Mouse (Mus musculus) telencephalon, adult 2 months (tissue): ENCODE data around the gene Ugt2a1.
"Not testable (repeated sequence)": the region's sequence is repeated elsewhere in the genome, so short reads cannot be mapped to it uniquely, and the experiment has no call there.

Experiments
- DNase-seq: peaks from one replicate; pipeline ENCODE4 v3.0.0-alpha.2; 2011; ENCODE audit warnings: low read depth, low spot score

Ugt2a1 gene

DNA sequence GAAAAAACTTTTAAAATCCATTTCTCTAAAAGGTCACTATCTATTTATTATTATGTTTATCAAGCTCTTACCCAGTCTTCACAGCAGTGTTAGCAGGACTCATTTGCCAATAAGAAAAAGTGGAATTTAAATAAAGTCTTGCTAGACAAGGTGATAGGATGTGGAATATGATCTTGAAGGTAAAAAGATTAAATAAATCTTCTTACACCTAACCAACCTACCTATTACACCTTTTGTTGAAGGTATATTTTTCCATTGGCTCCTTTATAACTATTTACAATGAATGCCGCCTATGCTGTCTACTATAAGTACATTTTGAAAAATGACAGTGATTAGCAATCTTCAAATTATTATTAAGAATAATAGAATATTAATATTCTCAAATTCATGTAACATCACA lies at the start of gene Ugt2a1:
Gene Ugt2a1 (minus strand): TSS at position 101 of the 400 bp plus-strand sequence.
- no peak for DNase-seq

DNA sequence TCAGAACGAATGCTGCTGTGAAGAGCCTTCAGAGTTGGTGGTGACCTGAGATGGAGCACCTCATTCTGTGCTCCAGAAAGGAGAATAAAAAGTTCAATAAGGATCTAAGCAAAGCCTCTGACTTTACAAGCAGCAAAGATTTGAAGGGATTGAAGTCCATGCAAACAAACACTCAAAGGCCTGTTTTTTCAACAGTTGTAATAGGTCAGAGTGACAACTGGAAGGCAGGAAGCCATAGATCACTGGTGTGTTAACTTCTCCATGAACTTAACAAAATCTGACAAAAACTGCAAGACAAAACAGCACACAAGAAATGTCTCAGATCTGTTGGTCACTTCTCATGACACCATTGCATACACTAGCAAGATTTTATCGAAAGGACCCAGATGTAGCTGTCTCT lies 47.4 kb upstream of the Ugt2a1 start, which contains the start of gene Sult1b1:
Gene Sult1b1 (minus strand): TSS at position 85 of the 400 bp plus-strand sequence.
- DNase-seq = no peak

DNA sequence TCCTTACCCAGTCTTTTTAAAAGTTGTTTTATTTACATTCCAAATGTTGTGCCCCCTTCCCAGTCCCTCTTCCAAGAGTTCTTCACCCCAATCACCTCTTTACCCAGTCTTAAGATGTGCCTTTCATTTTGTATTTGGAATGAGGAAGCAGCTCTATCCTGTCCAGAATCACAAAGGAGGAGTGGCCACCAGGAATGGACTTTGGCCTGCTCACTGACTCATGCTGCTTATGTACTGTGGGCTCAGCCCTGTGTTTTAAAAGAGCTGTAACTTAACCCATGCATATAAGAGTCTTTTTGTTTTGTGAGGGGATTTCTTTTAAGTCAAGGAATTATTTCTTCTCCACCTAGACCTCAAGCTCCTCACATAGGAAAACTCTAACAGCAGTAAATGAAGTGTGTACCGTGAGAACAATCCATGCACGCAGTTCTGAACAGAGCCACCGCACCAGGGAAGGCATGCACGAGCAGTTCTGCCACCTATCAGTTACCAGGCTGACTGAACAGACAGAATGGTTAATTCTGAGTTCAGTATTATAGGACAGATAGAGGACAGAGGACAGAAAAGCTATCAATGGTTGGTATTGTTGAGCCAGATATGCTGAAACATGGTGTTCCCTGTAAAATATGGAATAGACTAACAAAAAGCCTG lies 45.4 kb upstream of the Ugt2a1 start:
- no peak for DNase-seq

DNA sequence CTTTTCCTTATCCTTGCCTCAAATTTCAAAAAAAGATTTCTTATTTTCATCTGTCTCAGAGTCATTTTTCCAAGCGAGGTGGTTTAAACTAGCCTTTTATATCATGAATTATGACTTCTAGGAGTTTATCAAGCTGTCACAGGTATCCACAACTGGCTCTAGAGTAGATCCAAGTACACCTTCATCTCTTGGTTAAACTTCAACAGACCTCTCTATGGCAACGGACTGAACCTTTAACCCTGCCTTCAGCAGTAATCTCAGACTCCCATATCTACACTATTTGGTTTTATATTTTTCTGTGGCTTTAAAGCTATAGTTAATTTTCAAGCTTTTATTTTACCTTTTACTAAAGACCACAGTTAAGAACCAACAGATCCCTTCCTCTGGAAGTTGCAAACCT lies 41.6 kb upstream of the Ugt2a1 start:
- no peak for DNase-seq

DNA sequence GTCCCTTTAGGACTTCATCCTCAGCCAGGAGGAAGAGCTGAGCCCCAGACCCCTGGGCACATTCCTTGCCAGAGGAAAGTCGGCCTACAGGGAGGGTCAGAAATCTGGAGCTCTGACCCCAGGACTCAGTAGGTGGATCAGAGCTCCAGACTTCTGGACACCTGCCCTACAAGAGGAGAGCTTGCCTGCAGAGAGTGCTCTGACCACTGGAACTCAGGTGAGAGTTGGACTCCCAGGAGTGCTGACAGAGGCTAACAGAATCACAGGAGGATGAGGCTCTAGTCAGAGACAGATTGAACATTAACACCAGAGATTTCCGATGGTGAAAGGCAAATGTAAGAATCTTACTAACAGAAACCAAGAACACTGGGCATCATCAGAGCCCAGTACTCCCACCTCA lies 32.9 kb upstream of the Ugt2a1 start:
- DNase-seq = not testable (repeated sequence)

DNA sequence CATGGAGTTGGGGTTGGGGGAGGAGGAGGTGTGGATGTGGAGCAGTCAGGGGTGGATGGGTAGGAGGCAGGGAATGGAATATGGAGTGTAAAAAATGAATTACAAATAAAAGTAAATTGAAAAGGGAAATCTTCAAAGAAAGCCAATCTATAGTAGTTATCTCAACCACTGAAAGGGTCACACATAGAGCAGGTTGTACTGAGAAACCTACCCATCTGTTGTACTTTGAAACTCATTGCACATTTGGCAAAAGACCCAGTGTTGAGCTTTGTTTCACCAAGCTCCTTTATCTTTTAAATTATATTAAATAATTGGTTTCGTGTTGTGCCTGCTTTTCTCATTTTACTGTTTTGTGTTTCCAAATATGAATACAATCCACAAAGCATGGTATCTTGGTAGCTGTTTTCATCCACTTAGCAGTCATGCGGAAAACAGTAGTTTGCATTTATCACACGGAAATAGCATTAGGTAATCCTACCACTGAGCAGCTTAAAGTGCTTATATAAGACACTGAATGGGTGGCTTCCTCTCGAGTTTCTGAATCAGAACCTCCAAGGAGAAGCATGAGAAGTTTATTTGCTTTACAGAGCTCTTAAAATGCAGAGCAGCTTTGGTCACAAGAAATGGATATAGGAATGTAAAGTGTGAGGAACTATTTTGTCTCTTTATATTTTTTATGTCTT lies 15.2 kb upstream of the Ugt2a1 start:
- DNase-seq = peak; percentile 2

DNA sequence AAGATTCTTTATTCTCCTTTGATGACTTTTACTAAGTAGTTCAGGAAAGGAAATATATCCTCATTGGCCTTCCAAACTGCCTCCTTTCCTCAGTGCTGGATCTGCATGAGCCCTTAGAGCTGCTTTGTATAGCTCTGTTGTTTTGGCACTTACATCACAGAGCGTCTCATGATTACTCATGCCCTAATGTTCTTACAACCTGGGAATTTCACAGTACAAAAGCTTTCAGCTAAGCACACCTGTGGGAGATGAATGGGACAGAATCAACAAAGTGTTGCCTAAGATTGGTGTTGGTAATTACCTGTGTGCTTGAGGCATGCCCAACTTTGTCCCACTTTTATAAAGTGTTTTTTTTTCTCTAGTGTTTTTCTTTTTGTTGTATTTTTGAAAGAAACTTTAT lies 12.0 kb upstream of the Ugt2a1 start:
- DNase-seq = no peak

DNA sequence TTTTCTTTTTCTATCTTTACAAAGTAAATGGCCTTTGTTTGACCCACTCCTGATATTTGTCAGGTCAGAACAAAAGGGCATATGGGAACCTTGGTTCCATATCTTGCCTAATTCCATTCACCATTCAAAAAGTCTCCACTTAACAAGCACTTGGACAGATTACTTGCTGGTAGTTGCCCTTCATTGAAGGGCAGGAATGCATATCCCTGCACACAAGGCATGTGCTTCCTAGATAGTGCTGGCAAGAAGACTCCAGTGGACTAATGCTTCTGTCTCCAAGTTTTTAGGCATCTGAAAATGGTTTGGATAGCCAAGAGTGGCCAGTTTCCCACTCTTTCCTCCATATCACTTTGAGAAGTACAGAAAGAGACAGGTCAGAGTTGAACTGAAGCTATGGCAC lies 8.7 kb upstream of the Ugt2a1 start:
- DNase-seq = no peak

DNA sequence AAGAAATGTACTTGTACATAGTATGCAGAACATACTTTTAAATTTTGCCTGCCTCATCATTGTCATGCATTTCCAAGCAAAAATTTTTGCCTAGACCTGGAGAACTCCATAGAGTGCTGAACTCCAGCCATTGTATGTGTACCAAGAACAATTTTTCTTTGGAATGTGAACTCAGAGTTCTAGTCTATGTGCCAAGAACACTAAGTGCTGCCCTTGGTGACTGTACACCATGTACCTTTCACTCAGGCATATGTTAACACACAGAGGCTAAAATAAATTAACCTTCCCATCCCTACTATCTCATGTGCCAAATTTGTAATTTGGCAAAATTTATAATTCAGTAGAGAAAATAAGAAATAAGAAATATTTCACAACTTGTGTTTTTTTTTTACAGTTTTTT lies 8.3 kb upstream of the Ugt2a1 start:
- no peak for DNase-seq

DNA sequence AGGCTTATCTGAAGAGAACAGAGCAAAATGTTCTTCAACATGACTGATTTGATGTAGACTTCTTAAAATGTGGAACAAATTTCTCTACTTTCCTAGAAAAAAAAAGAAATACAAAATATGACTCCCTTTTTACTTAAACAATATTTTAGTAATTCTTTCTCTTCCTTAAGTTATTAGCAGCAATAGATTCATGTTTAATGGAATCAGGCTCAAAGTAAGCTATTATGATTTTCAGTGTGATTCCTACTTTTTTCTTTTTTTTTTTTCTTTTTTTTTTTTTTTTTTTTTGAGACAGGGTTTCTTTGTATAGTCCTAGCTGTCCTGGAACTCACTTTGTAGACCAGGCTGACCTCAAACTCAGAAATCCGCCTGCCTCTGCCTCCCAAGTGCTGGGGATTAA lies 4.0 kb downstream of the Ugt2a1 start, which contains the start of gene Gm43638:
Gene Gm43638 (minus strand): TSS at position 101 of the 400 bp plus-strand sequence.
- DNase-seq = not testable (repeated sequence)

DNA sequence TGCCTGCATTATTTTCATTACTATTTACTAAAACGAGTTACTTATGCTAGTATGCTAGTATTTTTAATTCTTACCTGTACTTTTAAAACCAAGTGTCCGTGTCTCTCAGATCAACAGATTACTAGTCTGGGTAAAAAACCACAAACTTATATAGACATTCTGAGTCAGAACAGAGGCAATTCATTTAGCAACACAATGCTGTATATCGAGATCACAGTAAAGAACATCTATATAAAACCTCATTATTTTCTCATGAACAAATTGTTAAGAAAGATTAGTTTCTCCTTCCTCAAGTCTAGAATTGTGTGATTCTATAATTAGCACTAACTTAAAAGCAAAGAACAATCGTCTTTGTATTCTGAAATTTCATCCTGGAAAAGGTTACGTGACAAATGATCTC lies 8.5 kb downstream of the Ugt2a1 start, which contains the start of gene Ugt2a2:
Gene Ugt2a2 (minus strand): TSS at position 101 of the 400 bp plus-strand sequence.
- no peak for DNase-seq

DNA sequence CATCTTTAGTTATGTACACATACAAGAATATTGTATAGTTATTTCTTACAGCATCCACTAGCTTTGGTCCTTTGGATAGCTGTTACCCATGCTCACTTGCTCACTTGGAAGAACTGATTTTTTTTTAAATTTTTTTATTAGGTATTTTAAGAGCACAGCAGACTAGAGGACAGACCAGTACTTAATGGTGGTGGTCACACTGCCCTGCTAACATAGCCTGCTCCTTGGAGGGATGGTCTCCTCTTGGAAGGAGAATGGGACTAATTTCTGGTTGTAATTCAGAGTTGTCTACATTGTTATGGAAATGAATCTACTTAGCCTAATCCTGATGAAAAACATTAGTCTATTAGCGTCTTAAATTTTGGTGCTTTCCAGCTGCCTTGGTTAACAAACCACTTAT lies 31.9 kb downstream of the Ugt2a1 start:
- no peak for DNase-seq

DNA sequence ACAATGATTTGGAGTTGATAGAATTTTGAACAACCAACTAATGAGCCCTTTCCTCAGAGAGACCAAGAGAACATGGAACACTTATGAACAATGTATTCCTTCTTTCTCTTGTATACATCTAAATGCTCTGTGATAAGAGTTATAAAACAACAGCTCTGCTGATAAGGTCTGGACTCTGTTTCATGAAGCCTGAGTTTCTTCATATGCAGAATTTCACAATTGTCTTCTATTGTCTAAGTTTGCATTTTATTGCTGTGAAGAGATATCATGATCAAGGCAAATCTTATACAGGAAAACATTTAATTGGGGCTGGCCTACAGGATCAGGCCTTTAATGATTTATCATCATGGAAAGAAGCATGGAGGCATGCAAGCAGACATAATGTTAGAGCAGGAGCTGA lies 33.0 kb downstream of the Ugt2a1 start:
- DNase-seq = no peak

DNA sequence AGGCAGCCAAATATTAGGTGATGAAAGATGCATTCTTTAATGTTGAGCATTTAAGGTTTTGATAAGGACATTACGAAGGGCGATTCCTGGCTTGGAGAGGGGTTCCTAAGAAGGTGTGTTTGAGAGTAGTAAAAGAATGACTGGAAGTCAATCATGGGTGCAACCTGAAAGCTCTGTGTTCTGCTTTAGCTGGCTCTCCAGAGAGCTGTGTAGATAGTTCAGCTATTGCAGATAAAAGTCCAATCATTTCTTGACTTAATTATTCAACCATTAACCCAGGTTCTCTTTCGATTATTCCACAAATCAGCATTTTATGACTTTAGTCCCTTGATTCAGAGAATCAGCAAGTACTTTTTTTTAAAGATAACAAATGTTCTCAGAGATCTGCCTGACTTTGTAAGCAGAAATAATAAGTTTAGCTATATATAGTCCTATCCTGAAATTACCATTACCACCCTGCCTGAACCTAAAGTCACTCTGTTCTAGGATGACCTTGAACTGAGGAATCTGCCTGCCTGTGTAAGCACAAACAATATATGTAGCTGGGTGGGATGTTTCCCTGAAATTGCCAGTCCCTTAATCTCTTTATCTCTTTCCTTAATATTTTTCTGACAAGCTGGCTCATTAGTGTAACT lies 34.3 kb downstream of the Ugt2a1 start:
- DNase-seq = no peak

DNA sequence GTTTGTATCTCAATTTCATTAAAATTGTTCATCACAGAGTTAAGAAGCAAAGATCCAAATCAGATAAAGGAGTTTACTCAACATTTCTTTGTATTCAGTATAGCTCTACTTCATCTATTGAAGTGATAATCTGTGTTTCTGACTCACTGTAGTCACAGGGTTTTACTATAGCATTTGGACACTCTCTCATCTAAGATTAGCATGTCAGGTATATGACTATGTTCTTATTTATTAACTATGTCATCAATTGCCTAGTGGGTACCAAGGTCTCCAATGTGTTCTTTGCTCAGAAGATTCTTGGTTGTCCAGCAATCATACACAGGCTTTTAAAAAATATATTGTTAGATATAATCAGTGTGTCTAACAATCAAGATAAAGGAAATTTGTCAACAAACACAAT lies 35.2 kb downstream of the Ugt2a1 start:
- no peak for DNase-seq

DNA sequence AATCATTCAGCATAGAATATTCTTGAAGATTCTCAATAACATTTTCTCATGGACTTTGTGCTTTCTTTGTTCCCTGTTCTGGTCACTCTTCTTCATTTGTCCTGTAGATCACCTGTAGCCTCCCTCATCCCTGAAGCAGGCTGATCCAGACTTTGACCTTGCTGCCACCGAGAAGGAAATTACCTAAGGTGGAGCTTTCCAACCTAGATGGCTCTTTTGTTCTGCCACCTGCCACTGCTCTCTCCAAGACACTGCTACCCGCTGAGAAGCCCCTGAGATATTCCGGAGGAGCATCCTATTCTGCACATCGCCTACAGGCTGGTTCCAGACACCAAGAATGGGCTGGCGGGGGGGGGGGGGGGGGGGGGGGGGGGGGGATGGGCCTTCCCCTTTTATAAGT lies 38.2 kb downstream of the Ugt2a1 start:
- DNase-seq = not testable (repeated sequence)

DNA sequence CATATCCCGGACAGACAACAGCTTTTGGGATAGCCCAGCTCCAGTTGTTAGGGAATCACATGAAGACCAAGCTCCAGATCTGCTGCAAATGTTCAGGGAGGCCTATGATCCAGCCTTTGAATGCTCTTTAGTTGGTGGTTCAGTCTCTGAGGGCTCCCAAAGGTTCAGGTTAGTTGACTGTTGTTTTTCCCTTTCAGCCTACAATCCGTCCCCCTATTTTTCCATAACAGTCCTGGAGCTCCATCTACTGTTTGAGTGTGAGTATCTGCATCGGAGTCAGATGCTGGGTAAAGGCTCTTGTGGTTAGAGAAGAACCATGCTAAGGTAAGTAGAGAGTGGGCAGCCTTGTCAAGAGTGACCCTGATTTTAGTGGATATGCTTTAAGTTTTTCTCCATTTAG lies 54.4 kb downstream of the Ugt2a1 start:
- no peak for DNase-seq

DNA sequence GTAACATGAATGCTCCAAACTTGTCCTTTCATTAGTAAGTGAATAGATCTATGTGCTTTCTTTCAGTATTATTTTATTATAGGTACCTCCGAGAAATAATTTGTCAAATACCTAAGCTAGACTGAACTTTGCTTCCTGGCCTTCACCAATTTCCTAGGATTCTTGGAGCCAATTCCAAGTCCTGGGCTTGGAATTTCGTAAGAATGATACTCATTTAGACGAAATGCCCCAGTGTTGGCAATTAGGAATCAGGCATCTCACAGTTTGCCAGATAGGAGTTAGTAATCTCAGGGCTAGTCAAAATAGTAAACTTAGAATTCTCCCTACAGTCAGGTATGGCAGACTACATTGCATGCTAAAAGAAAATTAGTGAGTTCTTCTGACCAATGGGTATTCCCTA lies 65.0 kb downstream of the Ugt2a1 start:
- DNase-seq = no peak

DNA sequence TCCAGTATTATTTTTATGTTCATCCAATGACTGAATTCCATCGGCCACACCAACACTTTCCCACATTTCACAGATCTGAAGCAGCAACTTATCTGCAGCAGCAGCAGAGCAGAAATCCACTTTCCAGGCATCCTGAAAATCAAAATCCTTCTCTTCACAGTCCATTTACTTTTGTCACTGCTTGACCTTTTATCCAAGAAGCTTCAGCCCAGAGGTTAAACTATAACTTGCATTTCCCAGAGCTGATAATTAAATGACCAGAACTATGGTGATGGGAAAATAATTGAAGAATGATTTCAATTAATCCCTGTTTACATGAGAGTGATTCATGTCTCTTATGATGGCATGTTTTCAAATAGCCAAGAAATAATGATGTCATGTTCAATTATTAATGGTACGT lies 66.6 kb downstream of the Ugt2a1 start, which contains the start of gene Ugt2b38:
Gene Ugt2b38 (minus strand): TSS at position 163 of the 400 bp plus-strand sequence.
- not testable (repeated sequence) for DNase-seq
